Mouse (Mus musculus) liver, embryonic 11.5 days (tissue): ENCODE results near the gene Gm4737. TPM values are rescaled to one million over a fixed set of nuclear protein-coding genes. Genes with fewer than 3 reads are reported as not detected.
"Not testable (repeated sequence)": the region's sequence is repeated elsewhere in the genome, so short reads cannot be mapped to it uniquely, and the experiment has no call there.

Experiments
- ATAC-seq: fragments of 200-750 bp; cut with Nextera tagmentation; replicated peaks from 2 replicates; pipeline ENCODE4 v1.8.0; 2017; ENCODE audit warnings: moderate number of reproducible peaks, mild to moderate bottlenecking, moderate TSS enrichment, moderate library complexity; ENCODE audit not compliant: low FRiP score
- DNase-seq: peaks from one replicate; pipeline ENCODE4 v3.0.0-alpha.2; 2017; ENCODE audit warnings: low spot score
- H3K27ac ChIP-seq: fragments of 300-500 bp; sonication (generic); 2 replicates; pipeline ENCODE4 v1.5.1; 2014; ENCODE audit warnings: mild to moderate bottlenecking, low read depth, low read length, control low read depth
- H3K27me3 ChIP-seq: fragments of 300-500 bp; sonication (generic); replicated peaks from 2 replicates; pipeline ENCODE4 v1.6.1; 2014; ENCODE audit warnings: low read length, mixed read lengths; ENCODE audit not compliant: control insufficient read depth, insufficient read depth
- H3K36me3 ChIP-seq: fragments of 300-500 bp; sonication (generic); 2 replicates; pipeline ENCODE4 v1.6.1; 2014; ENCODE audit warnings: mild to moderate bottlenecking, low read length, moderate library complexity, mixed read lengths; ENCODE audit not compliant: control insufficient read depth, insufficient read depth
- H3K4me1 ChIP-seq: fragments of 300-500 bp; sonication (generic); replicated peaks from 2 replicates; pipeline ENCODE4 v1.6.1; 2014; ENCODE audit warnings: low read length, mixed read lengths; ENCODE audit not compliant: control insufficient read depth, insufficient read depth
- H3K4me2 ChIP-seq: fragments of 300-500 bp; sonication (generic); 2 replicates; pipeline ENCODE4 v1.6.1; 2014; ENCODE audit warnings: mild to moderate bottlenecking, control low read depth, moderate library complexity
- H3K4me3 ChIP-seq: fragments of 300-500 bp; sonication (generic); 2 replicates; pipeline ENCODE4 v1.5.1; 2014; ENCODE audit warnings: low read depth, low read length, control low read depth
- H3K9ac ChIP-seq: fragments of 300-500 bp; sonication (generic); 2 replicates; pipeline ENCODE4 v1.6.1; 2014; ENCODE audit warnings: low read depth, low read length, control low read depth
- H3K9me3 ChIP-seq: fragments of 300-500 bp; sonication (generic); 2 replicates; pipeline ENCODE4 v1.6.1; 2016; ENCODE audit warnings: low read length, inconsistent platforms, mixed read lengths; ENCODE audit not compliant: control insufficient read depth
- WGBS: fragments of 180-500 bp; shearing (Covaris S2); extraction: QIAGEN DNeasy Blood & Tissue Kit; methylation state at CpG from one replicate; pipeline ENCODE4 v1.1.7; 2014; 5-methylcytosine and 5-hydroxymethylcytosine counted together
- polyA plus RNA-seq: library from polyadenylated mRNA; unstranded; fragments of >200 nt; fragmentation: Nextera tagmentation; extraction: Ambion mirVana; gene quantifications from 2 replicates; pipeline ENCODE4 v1.2.1, GENCODE M21; 2014

Gm4737 gene
- polyA plus RNA-seq = 3.3 and 3.5 TPM in 2 replicates

- not testable (repeated sequence) for H3K27me3 ChIP-seq, H3K4me3 ChIP-seq, H3K36me3 ChIP-seq, H3K27ac ChIP-seq, H3K4me2 ChIP-seq, H3K9me3 ChIP-seq, H3K9ac ChIP-seq, H3K4me1 ChIP-seq, ATAC-seq, DNase-seq
- WGBS = 92% methylated on average over 8 of the region's 16 CpGs
Measured at GRCm38 (mm10) chr16:46154832-46155231, at the start of gene Gm4737. Gene Gm4737 (minus strand): TSS chr16:46155077.

- Histone ChIP-seq H3K27ac (no peak overlapping the region), H3K4me2 (no peak overlapping the region), H3K27me3 (no peaks in the 10 kb centered on the region), H3K9me3 (no peaks in the 10 kb centered on the region), H3K4me1 (no peaks in the 10 kb centered on the region), H3K9ac (no peak overlapping the region), H3K4me3 (no peak overlapping the region), H3K36me3 (no peaks in the 10 kb centered on the region)
- 86% methylated on average over 5 of the region's 5 CpGs for WGBS
- no peak for ATAC-seq
- no peak for DNase-seq
Measured at GRCm38 (mm10) chr16:46195792-46196191, 40.9 kb upstream of the Gm4737 start.

GRCm38 (mm10) chr16:46183096-46183495 lies 28.2 kb upstream of the Gm4737 start:
- ATAC-seq (no peak), DNase-seq (no peak)
- Histone ChIP-seq H3K4me3 (no peak overlapping the region), H3K27ac (no peak overlapping the region), H3K9me3 (no peaks in the 10 kb centered on the region), H3K4me1 (no peaks in the 10 kb centered on the region), H3K36me3 (no peaks in the 10 kb centered on the region), H3K4me2 (no peak overlapping the region), H3K9ac (no peak overlapping the region), H3K27me3 (no peaks in the 10 kb centered on the region)
- WGBS = 72% methylated on average over 5 of the region's 5 CpGs

- H3K9ac ChIP-seq = no peak overlapping the region
- no peaks in the 10 kb centered on the region for H3K36me3 ChIP-seq
- no peak overlapping the region for H3K4me2 ChIP-seq
- H3K4me3 ChIP-seq = no peak overlapping the region
- 47% methylated on average over 4 of the region's 4 CpGs for WGBS
- no peaks in the 10 kb centered on the region for H3K4me1 ChIP-seq
- no peaks in the 10 kb centered on the region for H3K27me3 ChIP-seq
- DNase-seq (no peak), ATAC-seq (no peak)
- no peak overlapping the region for H3K27ac ChIP-seq
- H3K9me3 ChIP-seq = no peaks in the 10 kb centered on the region
Measured at GRCm38 (mm10) chr16:46178121-46178801, 23.4 kb upstream of the Gm4737 start.

GRCm38 (mm10) chr16:46173039-46173438 lies 18.2 kb upstream of the Gm4737 start:
- Histone ChIP-seq H3K4me1 (no peaks in the 10 kb centered on the region), H3K36me3 (no peaks in the 10 kb centered on the region), H3K27me3 (no peaks in the 10 kb centered on the region), H3K27ac (no peak overlapping the region), H3K9me3 (no peaks in the 10 kb centered on the region), H3K4me2 (no peak overlapping the region), H3K4me3 (no peak overlapping the region), H3K9ac (no peak overlapping the region)
- ATAC-seq (no peak), DNase-seq (no peak)

- H3K9ac ChIP-seq = no peak overlapping the region
- H3K36me3 ChIP-seq = no peaks in the 10 kb centered on the region
- no peaks in the 10 kb centered on the region for H3K27me3 ChIP-seq
- no peak for ATAC-seq
- no peak overlapping the region for H3K27ac ChIP-seq
- WGBS = 71% methylated on average over 3 of the region's 3 CpGs
- H3K4me2 ChIP-seq = no peak overlapping the region
- DNase-seq = no peak
- no peaks in the 10 kb centered on the region for H3K9me3 ChIP-seq
- no peak overlapping the region for H3K4me3 ChIP-seq
- H3K4me1 ChIP-seq = no peaks in the 10 kb centered on the region
Measured at GRCm38 (mm10) chr16:46166971-46167370, 12.1 kb upstream of the Gm4737 start.

- H3K36me3 ChIP-seq = no peaks in the 10 kb centered on the region
- no peak overlapping the region for H3K4me3 ChIP-seq
- no peak overlapping the region for H3K4me2 ChIP-seq
- no peaks in the 10 kb centered on the region for H3K9me3 ChIP-seq
- H3K4me1 ChIP-seq = no peaks in the 10 kb centered on the region
- ATAC-seq (no peak), DNase-seq (no peak)
- H3K9ac ChIP-seq = no peak overlapping the region
- WGBS = 79% methylated on average over 4 of the region's 4 CpGs
- no peaks in the 10 kb centered on the region for H3K27me3 ChIP-seq
- H3K27ac ChIP-seq = no peak overlapping the region
Measured at GRCm38 (mm10) chr16:46165305-46165704, 10.4 kb upstream of the Gm4737 start.

- Histone ChIP-seq H3K36me3 (no peaks in the 10 kb centered on the region), H3K4me3 (no peak overlapping the region), H3K9me3 (no peaks in the 10 kb centered on the region), H3K27me3 (no peaks in the 10 kb centered on the region), H3K4me1 (no peaks in the 10 kb centered on the region), H3K27ac (no peak overlapping the region), H3K9ac (no peak overlapping the region), H3K4me2 (no peak overlapping the region)
- ATAC-seq (no peak), DNase-seq (no peak)
Measured at GRCm38 (mm10) chr16:46151141-46151540, 3.7 kb downstream of the Gm4737 start.

- WGBS = 54% methylated on average over 3 of the region's 3 CpGs
- Histone ChIP-seq H3K4me3 (no peak overlapping the region), H3K27ac (no peak overlapping the region), H3K4me1 (no peaks in the 10 kb centered on the region), H3K27me3 (no peaks in the 10 kb centered on the region), H3K9ac (no peak overlapping the region), H3K9me3 (no peaks in the 10 kb centered on the region), H3K4me2 (no peak overlapping the region), H3K36me3 (no peaks in the 10 kb centered on the region)
- ATAC-seq = no peak
- no peak for DNase-seq
Measured at GRCm38 (mm10) chr16:46148661-46149341, 6.1 kb downstream of the Gm4737 start.
